Comparison of ENCODE assay signal across 11 mouse cellular contexts in the genomic region with DNA sequence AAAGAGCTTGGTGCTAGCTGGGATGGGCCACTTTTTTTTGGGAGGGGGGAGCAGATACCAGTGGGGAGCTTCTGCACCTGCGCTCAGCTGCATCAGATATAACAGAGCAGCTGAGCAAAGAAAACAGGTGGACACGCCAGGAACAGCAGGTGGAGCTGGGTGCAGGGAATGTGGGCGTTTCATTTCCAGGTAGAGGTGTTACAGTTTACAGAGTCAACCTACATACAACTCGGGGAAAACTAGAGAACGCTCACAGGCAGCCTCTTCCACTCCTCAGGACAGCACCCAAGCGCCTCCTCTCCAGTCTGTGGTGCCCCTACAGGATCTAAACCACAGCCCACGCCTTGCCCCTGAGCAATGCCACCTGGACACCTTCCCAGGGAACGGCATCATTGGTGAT. TPM values are rescaled to one million over a fixed set of nuclear protein-coding genes. Genes with fewer than 3 reads are reported as not detected.
"Had no signal": no experiment of that assay in that cellular context is flagged by ENCODE, and none has a peak within 500 bp of the region (broad histone marks: within the 10 kb centered on the region; RNA-seq: fewer than 3 reads in every experiment).

No protein-coding gene starts in this region.

- DNase-seq: kidney, adult 18-20 months; kidney, postnatal 10 days; kidney, postnatal 4 days; lung, postnatal 36 days; right cerebral cortex, postnatal 14 days; thymus, postnatal 4 days had no signal

- H3K9ac ChIP-seq: limb, embryonic 15.5 days; liver, embryonic 12.5 days; midbrain, embryonic 13.5 days had no signal

- H3K4me2 ChIP-seq: limb, embryonic 15.5 days; liver, embryonic 12.5 days; midbrain, embryonic 13.5 days had no signal

- H3K27me3 ChIP-seq: limb, embryonic 15.5 days; liver, embryonic 12.5 days; midbrain, embryonic 13.5 days had no signal

- H3K36me3 ChIP-seq: limb, embryonic 15.5 days; liver, embryonic 12.5 days had no signal

- H3K4me1 ChIP-seq: limb, embryonic 15.5 days; liver, embryonic 12.5 days had no signal

- H3K9me3 ChIP-seq: limb, embryonic 15.5 days; liver, embryonic 12.5 days; midbrain, embryonic 13.5 days had no signal

- ATAC-seq: liver, embryonic 12.5 days; midbrain, embryonic 13.5 days had no signal

- H3K4me3 ChIP-seq: layer of hippocampus, adult 2 months; limb, embryonic 15.5 days; liver, embryonic 12.5 days; midbrain, embryonic 13.5 days had no signal

- H3K27ac ChIP-seq: layer of hippocampus, adult 2 months; limb, embryonic 15.5 days; liver, embryonic 12.5 days; midbrain, embryonic 13.5 days had no signal

RNA-seq across cellular contexts. Expression of a gene that starts 35.2 kb away (rescaled TPM):
- total RNA-seq: megakaryocyte progenitor cell, adult 5-6 weeks had no signal
